Mouse (Mus musculus) brown adipose tissue, adult 24 weeks (tissue): ENCODE results near the gene Slc25a19. TPM values are rescaled to one million over a fixed set of nuclear protein-coding genes. Genes with fewer than 3 reads are reported as not detected.
A peak's percentile ranks its signal among the peaks of the same experiment; 100 is the strongest.

Experiments used
- H3K27ac ChIP-seq: fragments of 200-500 bp; replicated peaks from 2 replicates; pipeline ENCODE4 v1.5.1; 2012; ENCODE audit warnings: low read depth, mild to moderate bottlenecking, low read length
- H3K4me1 ChIP-seq: fragments of 200-500 bp; 2 replicates; pipeline ENCODE4 v1.6.1; 2012; ENCODE audit warnings: low read length, mixed read lengths; ENCODE audit not compliant: control insufficient read depth, insufficient read depth, insufficient read length
- H3K4me3 ChIP-seq: fragments of 200-500 bp; 2 replicates; pipeline ENCODE4 v1.5.1; 2012; ENCODE audit warnings: low read depth, mild to moderate bottlenecking, low read length, moderate library complexity; ENCODE audit not compliant: insufficient read depth
- polyA plus RNA-seq: library from polyadenylated mRNA; stranded (reverse); fragments of >200 nt; gene quantifications from 2 replicates; pipeline ENCODE4 v1.2.4, GENCODE M21; 2012; ENCODE audit not compliant: missing spikeins, insufficient read depth, insufficient read length

Gene Slc25a19
- polyA plus RNA-seq = 392 and 520 TPM in 2 replicates

- H3K4me1 ChIP-seq = no peaks in the 10 kb centered on the region
- H3K27ac ChIP-seq = peak within 1 kb of the TSS; percentile 92
- peak within 1 kb of the TSS; percentile 76 for H3K4me3 ChIP-seq
Observed at GRCm38 (mm10) chr11:115627705-115628464, at the start of gene Slc25a19. TSS of gene Slc25a19 (minus strand) at chr11:115628295.

- peaks cover 7% of the 10 kb centered on the region; the same call in 1 of the 2 replicates for H3K4me1 ChIP-seq
- H3K27ac ChIP-seq = no peak overlapping the region
- no peak overlapping the region for H3K4me3 ChIP-seq
Observed at GRCm38 (mm10) chr11:115677511-115677910, 49.4 kb upstream of the Slc25a19 start.

GRCm38 (mm10) chr11:115676738-115677137 lies 48.6 kb upstream of the Slc25a19 start:
- Histone ChIP-seq H3K4me3 (no peak overlapping the region), H3K27ac (no peak overlapping the region), H3K4me1 (peaks cover 7% of the 10 kb centered on the region; the same call in 1 of the 2 replicates)

GRCm38 (mm10) chr11:115674235-115674865 lies 46.3 kb upstream of the Slc25a19 start:
- no peak overlapping the region for H3K4me3 ChIP-seq
- no peak overlapping the region for H3K27ac ChIP-seq
- H3K4me1 ChIP-seq = peaks cover 12% of the 10 kb centered on the region; the same call in 1 of the 2 replicates

GRCm38 (mm10) chr11:115673471-115674234 lies 45.6 kb upstream of the Slc25a19 start:
- peaks cover 12% of the 10 kb centered on the region; the same call in 1 of the 2 replicates for H3K4me1 ChIP-seq
- no peak overlapping the region for H3K4me3 ChIP-seq
- H3K27ac ChIP-seq = no peak overlapping the region

GRCm38 (mm10) chr11:115672226-115672987 lies 44.3 kb upstream of the Slc25a19 start:
- H3K4me1 ChIP-seq = peaks cover 12% of the 10 kb centered on the region; the same call in 1 of the 2 replicates
- H3K27ac ChIP-seq = no peak overlapping the region
- H3K4me3 ChIP-seq = no peak overlapping the region

- peaks cover 15% of the 10 kb centered on the region; the same call in 1 of the 2 replicates for H3K4me1 ChIP-seq
- H3K27ac ChIP-seq = 0 out of 2 replicates have a peak overlapping the region, but pooled peaks have one; percentile 28
- no peak overlapping the region for H3K4me3 ChIP-seq
Observed at GRCm38 (mm10) chr11:115670451-115671050, 42.5 kb upstream of the Slc25a19 start.

GRCm38 (mm10) chr11:115663676-115664335 lies 35.7 kb upstream of the Slc25a19 start:
- Histone ChIP-seq H3K4me1 (peaks cover 4% of the 10 kb centered on the region), H3K4me3 (no peak overlapping the region), H3K27ac (no peak overlapping the region)

- H3K4me1 ChIP-seq = no peaks in the 10 kb centered on the region; the same call in 1 of the 2 replicates
- H3K27ac ChIP-seq = no peak overlapping the region
- H3K4me3 ChIP-seq = no peak overlapping the region
Observed at GRCm38 (mm10) chr11:115660376-115660775, 32.3 kb upstream of the Slc25a19 start.

- H3K4me3 ChIP-seq = no peak overlapping the region
- no peaks in the 10 kb centered on the region; the same call in 1 of the 2 replicates for H3K4me1 ChIP-seq
- no peak overlapping the region for H3K27ac ChIP-seq
Observed at GRCm38 (mm10) chr11:115658521-115658920, 30.4 kb upstream of the Slc25a19 start.

GRCm38 (mm10) chr11:115654128-115654527 lies 26.0 kb upstream of the Slc25a19 start:
- Histone ChIP-seq H3K4me1 (peaks cover 2% of the 10 kb centered on the region), H3K27ac (no peak overlapping the region)

GRCm38 (mm10) chr11:115653194-115653593 lies 25.1 kb upstream of the Slc25a19 start:
- 0 out of 2 replicates have a peak overlapping the region, but pooled peaks have one; percentile 47 for H3K27ac ChIP-seq
- peaks cover 2% of the 10 kb centered on the region for H3K4me1 ChIP-seq
- H3K4me3 ChIP-seq = no peak overlapping the region

More at GRCm38 (mm10) chr11:115654128-115654527, 26.0 kb upstream of the Slc25a19 start:
- no peak overlapping the region for H3K4me3 ChIP-seq

- H3K4me1 ChIP-seq = peaks cover 2% of the 10 kb centered on the region
- no peak overlapping the region for H3K27ac ChIP-seq
- H3K4me3 ChIP-seq = no peak overlapping the region
Observed at GRCm38 (mm10) chr11:115651680-115652079, 23.6 kb upstream of the Slc25a19 start.
